Mouse (Mus musculus) G1E (cell line): ENCODE data around the gene Rnf26.

Experiments
- CTCF ChIP-seq: IDR thresholded peaks from 2 replicates; pipeline ENCODE4 v1.5.1; 2012; ENCODE audit warnings: low read depth, low read length, inconsistent platforms, mixed read lengths
- GATA1 ChIP-seq: IDR thresholded peaks from 2 replicates; pipeline ENCODE4 v1.6.1; 2012; ENCODE audit warnings: borderline replicate concordance, low read length, inconsistent platforms, mixed read lengths
- GATA2 ChIP-seq: IDR thresholded peaks from 2 replicates; pipeline ENCODE4 v1.6.1; 2012; ENCODE audit warnings: low read depth, low read length, inconsistent platforms, borderline replicate concordance

- TF ChIP-seq GATA1 (no peak), CTCF (no peak), GATA2 (no peak)
Observed at GRCm38 (mm10) chr9:44119948-44120465, 6.7 kb upstream of the Rnf26 start.
